Mouse (Mus musculus): ENCODE data around the gene Zfp488.

Zfp488 gene

GRCm38 (mm10) chr14:33978604-33979059 is at the start of gene Zfp488:
TSS of gene Zfp488 (minus strand) at chr14:33978764.
- no peak for DNase-seq

- DNase-seq, result no peak
These were observed 48.1 kb upstream of the Zfp488 start for GRCm38 (mm10) chr14:34026710-34027109.

GRCm38 (mm10) chr14:34016938-34017337 is 38.4 kb upstream of the Zfp488 start:
- DNase-seq, result no peak

- DNase-seq, result no peak
These were observed 37.8 kb upstream of the Zfp488 start, which contains the start of gene Gm5460 for GRCm38 (mm10) chr14:34016381-34016780. TSS of gene Gm5460 (plus strand) at chr14:34016758.

GRCm38 (mm10) chr14:34015063-34015462 is 36.5 kb upstream of the Zfp488 start, which contains the start of gene Gm30083:
TSS of gene Gm30083 (minus strand) at chr14:34015182.
- no peak for DNase-seq

- no peak for DNase-seq
These were observed 23.8 kb upstream of the Zfp488 start for GRCm38 (mm10) chr14:34002358-34002757.

- DNase-seq, result no peak
These were observed 22.9 kb upstream of the Zfp488 start for GRCm38 (mm10) chr14:34001445-34001844.

- DNase-seq, result no peak
These were observed 21.5 kb upstream of the Zfp488 start for GRCm38 (mm10) chr14:34000076-34000475.

GRCm38 (mm10) chr14:33997427-33997826 is 18.9 kb upstream of the Zfp488 start:
- DNase-seq, result no peak

GRCm38 (mm10) chr14:33993521-33994289 is 15.1 kb upstream of the Zfp488 start:
- no peak for DNase-seq

GRCm38 (mm10) chr14:33993051-33993450 is 14.5 kb upstream of the Zfp488 start:
- no peak for DNase-seq

GRCm38 (mm10) chr14:33991971-33992370 is 13.4 kb upstream of the Zfp488 start:
- DNase-seq, result no peak

GRCm38 (mm10) chr14:33989201-33989600 is 10.6 kb upstream of the Zfp488 start:
- no peak for DNase-seq

- DNase-seq, result no peak
These were observed 816 bp downstream of the Zfp488 start for GRCm38 (mm10) chr14:33977748-33978147.

- peak; percentile 14 for DNase-seq
These were observed 3.8 kb downstream of the Zfp488 start for GRCm38 (mm10) chr14:33974752-33975151.

- no peak for DNase-seq
These were observed 5.9 kb downstream of the Zfp488 start for GRCm38 (mm10) chr14:33972679-33973078.

GRCm38 (mm10) chr14:33965675-33966074 is 12.9 kb downstream of the Zfp488 start:
- DNase-seq, result no peak

GRCm38 (mm10) chr14:33959341-33959740 is 19.2 kb downstream of the Zfp488 start:
- DNase-seq, result peak; percentile 51

GRCm38 (mm10) chr14:33958841-33959240 is 19.7 kb downstream of the Zfp488 start:
- DNase-seq, result no peak

- DNase-seq, result no peak
These were observed 20.4 kb downstream of the Zfp488 start for GRCm38 (mm10) chr14:33958186-33958585.

- no peak for DNase-seq
These were observed 22.5 kb downstream of the Zfp488 start for GRCm38 (mm10) chr14:33956055-33956454.

- DNase-seq, result no peak
These were observed 24.8 kb downstream of the Zfp488 start, which contains the start of gene Rbp3 for GRCm38 (mm10) chr14:33953761-33954160. TSS of gene Rbp3 (plus strand) at chr14:33954003.

GRCm38 (mm10) chr14:33952233-33952981 is 26.2 kb downstream of the Zfp488 start:
- DNase-seq, result no peak

- no peak for DNase-seq
These were observed 32.4 kb downstream of the Zfp488 start for GRCm38 (mm10) chr14:33946125-33946524.

All from right cerebral cortex, postnatal 25 days (tissue).